Mouse (Mus musculus): ENCODE data around the gene Adcy2.

- TF ChIP-seq CTCF (conservative IDR thresholded peaks at IDR 0.05; ENCODE audit: low read length), result no peak
- TF ChIP-seq NANOG (IDR thresholded peaks at IDR 0.05; ENCODE audit: borderline replicate concordance, low read length), result no peak
- no peak for TF ChIP-seq POU5F1 (IDR thresholded peaks at IDR 0.05; ENCODE audit: borderline replicate concordance, low read length)
Observed at GRCm38 (mm10) chr13:68985789-68986188, 13.6 kb downstream of the Adcy2 start.
